Mouse (Mus musculus) layer of hippocampus, postnatal 36 days (tissue): ENCODE measurements around the gene Gnao1. TPM values are rescaled to one million over a fixed set of nuclear protein-coding genes. Genes with fewer than 3 reads are reported as not detected.

Experiments used
- DNase-seq, 2 experiments: peaks; one replicate each; pipeline ENCODE4 v3.0.0; 2022
- total RNA-seq, 2 experiments: library from RNA; stranded (reverse); gene quantifications; 2 replicates each; pipeline ENCODE4 v1.2.3; 2021

The Gnao1 gene
- total RNA-seq, 2 experiments from 2014 or later, result 641 to 673 TPM

GRCm38 (mm10) chr8:93845186-93845585, 35.4 kb downstream of the Gnao1 start:
- no peak for DNase-seq

GRCm38 (mm10) chr8:93852087-93852645, 42.4 kb downstream of the Gnao1 start:
- DNase-seq, result peak in 1 of 2 experiments; percentile 53

- no peak for DNase-seq
Measured at GRCm38 (mm10) chr8:93852851-93853461, 43.2 kb downstream of the Gnao1 start.

- DNase-seq, result no peak
Measured at GRCm38 (mm10) chr8:93854676-93855075, 44.9 kb downstream of the Gnao1 start.

GRCm38 (mm10) chr8:93855272-93855671, 45.5 kb downstream of the Gnao1 start:
- DNase-seq, result no peak

GRCm38 (mm10) chr8:93857144-93857543, 47.4 kb downstream of the Gnao1 start:
- no peak for DNase-seq

- DNase-seq, result no peak
Measured at GRCm38 (mm10) chr8:93858286-93858685, 48.5 kb downstream of the Gnao1 start.

GRCm38 (mm10) chr8:93860020-93860419, 50.3 kb downstream of the Gnao1 start:
- DNase-seq, result no peak

GRCm38 (mm10) chr8:93864064-93864463, 54.3 kb downstream of the Gnao1 start:
- no peak for DNase-seq

GRCm38 (mm10) chr8:93866271-93866670, 56.5 kb downstream of the Gnao1 start:
- no peak for DNase-seq

- no peak for DNase-seq
Measured at GRCm38 (mm10) chr8:93868486-93869221, 58.9 kb downstream of the Gnao1 start.

- DNase-seq, result no peak
Measured at GRCm38 (mm10) chr8:93871275-93871674, 61.5 kb downstream of the Gnao1 start.

GRCm38 (mm10) chr8:93878396-93878795, 68.6 kb downstream of the Gnao1 start:
- DNase-seq, result no peak

GRCm38 (mm10) chr8:93879966-93880365, 70.2 kb downstream of the Gnao1 start:
- DNase-seq, result no peak

GRCm38 (mm10) chr8:93881381-93881780, 71.6 kb downstream of the Gnao1 start:
- DNase-seq, result no peak

- no peak for DNase-seq
Measured at GRCm38 (mm10) chr8:93883241-93883640, 73.5 kb downstream of the Gnao1 start.

GRCm38 (mm10) chr8:93883771-93884170, 74.0 kb downstream of the Gnao1 start:
- DNase-seq, result no peak

GRCm38 (mm10) chr8:93884316-93884715, 74.5 kb downstream of the Gnao1 start:
- DNase-seq, result peak; percentile 58 to 60

- DNase-seq, result no peak
Measured at GRCm38 (mm10) chr8:93886181-93886580, 76.4 kb downstream of the Gnao1 start.

GRCm38 (mm10) chr8:93888150-93888676, 78.4 kb downstream of the Gnao1 start:
- no peak for DNase-seq

GRCm38 (mm10) chr8:93888702-93889480, 79.1 kb downstream of the Gnao1 start:
- no peak for DNase-seq

- no peak for DNase-seq
Measured at GRCm38 (mm10) chr8:93893556-93893955, 83.8 kb downstream of the Gnao1 start.
